Mouse (Mus musculus): ENCODE results near the gene Mpp2.

DNA sequence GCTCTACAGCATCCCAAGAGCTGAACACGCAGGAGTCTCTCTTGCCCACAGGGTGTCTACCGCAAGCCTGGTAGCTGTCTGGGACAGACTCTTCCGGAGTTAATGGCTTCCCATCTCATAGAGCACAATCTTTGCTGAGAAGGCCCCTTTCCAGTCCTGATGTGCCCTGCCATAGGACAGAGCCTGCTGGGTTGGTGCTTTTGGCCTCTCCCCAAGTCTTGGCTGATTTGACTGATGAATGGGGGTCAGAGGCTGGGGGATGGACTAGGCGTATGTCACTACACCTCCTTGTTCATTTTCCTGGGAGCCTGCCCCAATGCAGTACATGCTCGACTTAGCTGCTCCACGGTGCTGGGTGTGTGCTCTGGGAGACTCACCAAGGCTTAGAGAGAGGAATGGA is 50.5 kb downstream of the Mpp2 start:
- TF ChIP-seq EP300 (IDR thresholded peaks at IDR 0.05; ENCODE audit: low read depth) (no peak), CTCF (IDR thresholded peaks at IDR 0.05; ENCODE audit: low read depth) (no peak)
